In genomic region chr11:97401082-97401481, GRCm38 (mm10) we compare ENCODE assay signal across 8 mouse cellular contexts. TPM values are rescaled to one million over a fixed set of nuclear protein-coding genes. Genes with fewer than 3 reads are reported as not detected.
DNase-seq lines count a peak whose midpoint lies in the region; ATAC-seq and TF ChIP-seq lines count a peak whose summit lies in the region.

No protein-coding gene starts in this region.

- 0 out of 2 replicates have a peak, but pooled peaks have one; percentile 22 for ATAC-seq in neural tube, embryonic 14.5 days (ENCODE audit: low read depth)

- no peaks in the 10 kb centered on the region for H3K27me3 ChIP-seq in C2C12 (ENCODE audit: control insufficient read depth, insufficient read depth, insufficient read length)
- peaks cover 51% of the 10 kb centered on the region for H3K27me3 ChIP-seq in embryonic facial prominence, embryonic 10.5 days (replicated peaks; ENCODE audit: low read depth, poor library complexity, severe bottlenecking)
- H3K27me3 ChIP-seq in neural tube, embryonic 14.5 days (ENCODE audit: control insufficient read depth, insufficient read depth, low read length) = no peaks in the 10 kb centered on the region

- no peaks in the 10 kb centered on the region for H3K79me3 ChIP-seq in C2C12 (ENCODE audit: low read depth)

- H3K4me2 ChIP-seq in neural tube, embryonic 14.5 days (ENCODE audit: low read depth, low read length) = peak overlapping the region; percentile 61; the same call in 1 of the 2 replicates

- H3K9ac ChIP-seq in neural tube, embryonic 14.5 days (replicated peaks; ENCODE audit: low read depth, low read length) = peak overlapping the region; percentile 39; the same call in 1 of the 2 replicates

- no peaks in the 10 kb centered on the region for H3K79me2 ChIP-seq in C2C12 (ENCODE audit: control insufficient read depth, insufficient read depth)

- no peaks in the 10 kb centered on the region for H3K9me3 ChIP-seq in embryonic facial prominence, embryonic 10.5 days
- no peaks in the 10 kb centered on the region for H3K9me3 ChIP-seq in neural tube, embryonic 14.5 days (ENCODE audit: control insufficient read depth, low read length)

- H3K36me3 ChIP-seq in C2C12 (ENCODE audit: control insufficient read depth, insufficient read depth) = no peaks in the 10 kb centered on the region
- peaks cover 24% of the 10 kb centered on the region for H3K36me3 ChIP-seq in embryonic facial prominence, embryonic 10.5 days (replicated peaks)
- no peaks in the 10 kb centered on the region for H3K36me3 ChIP-seq in neural tube, embryonic 14.5 days (ENCODE audit: control insufficient read depth, insufficient read depth, low read length)

- H3K4me1 ChIP-seq in embryonic facial prominence, embryonic 10.5 days = peaks cover 51% of the 10 kb centered on the region
- peaks cover 15% of the 10 kb centered on the region for H3K4me1 ChIP-seq in neural tube, embryonic 14.5 days (ENCODE audit: control insufficient read depth, insufficient read depth, low read length)

- H3K4me3 ChIP-seq in C2C12 (ENCODE audit: insufficient read depth, poor library complexity, severe bottlenecking) = no peak overlapping the region
- H3K4me3 ChIP-seq in embryonic facial prominence, embryonic 10.5 days = peak overlapping the region; percentile 55; the same call in 1 of the 2 replicates
- H3K4me3 ChIP-seq in neural tube, embryonic 14.5 days (ENCODE audit: low read depth, low read length) = no peak overlapping the region

- 24% methylated on average over 6 of the region's 6 CpGs for WGBS in embryonic facial prominence, embryonic 10.5 days
- 16% methylated on average over 5 of the region's 6 CpGs for WGBS in neural tube, embryonic 14.5 days

- no peak overlapping the region for H3ac ChIP-seq in C2C12 (ENCODE audit: control insufficient read depth, insufficient read length, low read depth)

- no peak overlapping the region; the same call in 1 of the 2 replicates for H3K27ac ChIP-seq in embryonic facial prominence, embryonic 10.5 days (replicated peaks)
- no peak overlapping the region; the same call in 1 of the 2 replicates for H3K27ac ChIP-seq in neural tube, embryonic 14.5 days (ENCODE audit: low read depth, low read length)

- DNase-seq in adrenal gland, postnatal 10 days = peak; percentile 35
- DNase-seq in adrenal gland, postnatal 25 days = no peak
- no peak for DNase-seq in embryonic facial prominence, embryonic 10.5 days (ENCODE audit: low spot score)
- peak; percentile 29 for DNase-seq in induced T-regulatory cell, adult 2 months (ENCODE audit: low read depth)
- DNase-seq in T-cell, adult 2 months (ENCODE audit: low spot score) = no peak
- no peak for DNase-seq in ovary, adult 18-20 months (ENCODE audit: low spot score)

- no peak for TF ChIP-seq CTCF in C2C12 (IDR thresholded peaks at IDR 0.05; ENCODE audit: control insufficient read depth, insufficient read depth, insufficient read length)

TF ChIP-seq in C2C12, 6 proteins besides CTCF, POLR2A, EP300 and RAD21:
- TF ChIP-seq CEBPB (IDR thresholded peaks at IDR 0.05; ENCODE audit: low read depth) = peak; percentile 66
- TF ChIP-seq MYOG (IDR thresholded peaks at IDR 0.05; ENCODE audit: control insufficient read depth, extremely low read depth, insufficient read length) = no peak
- peak; percentile 53 for TF ChIP-seq MYOD1 (IDR thresholded peaks at IDR 0.05; ENCODE audit: control insufficient read depth, insufficient read length, low read depth)

RNA-seq across cellular contexts. Expression of gene Arhgap23, which starts 14.3 kb away (rescaled TPM):
- total RNA-seq in adrenal gland, postnatal 10 days (2021) = 10 to 100 TPM; 30.9 to 32.3 TPM
- 29.5 and 37.8 TPM in 2 replicates for total RNA-seq in adrenal gland, postnatal 25 days (2021)
- 23.9 TPM for polyA plus RNA-seq in C2C12 (2012; fragmentation: generic; extraction: Trizol)
- polyA plus RNA-seq in embryonic facial prominence, embryonic 10.5 days (2016; fragmentation: Nextera tagmentation; extraction: Ambion mirVana) = 2.4 TPM in 2 replicates
- polyA plus RNA-seq in neural tube, embryonic 14.5 days (2014; fragmentation: Nextera tagmentation; extraction: Ambion mirVana) = 9.2 and 9.6 TPM in 2 replicates

RNA-seq across cellular contexts. Expression of gene Socs7, which starts 38.7 kb away (rescaled TPM):
- 10 to 100 TPM; 16.9 to 20.1 TPM for total RNA-seq in adrenal gland, postnatal 10 days (2021)
- 21.0 and 27.5 TPM in 2 replicates for total RNA-seq in adrenal gland, postnatal 25 days (2021)
- polyA plus RNA-seq in C2C12 (2012; fragmentation: generic; extraction: Trizol) = 8.1 TPM
- 3.3 TPM in 2 replicates for polyA plus RNA-seq in embryonic facial prominence, embryonic 10.5 days (2016; fragmentation: Nextera tagmentation; extraction: Ambion mirVana)
- polyA plus RNA-seq in neural tube, embryonic 14.5 days (2014; fragmentation: Nextera tagmentation; extraction: Ambion mirVana) = 6.3 and 6.7 TPM in 2 replicates

RNA-seq across cellular contexts. Expression of gene Gpr179, which starts 49.2 kb away (rescaled TPM):
- 1 to 10 TPM; 3.0 to 3.4 TPM for total RNA-seq in adrenal gland, postnatal 10 days (2021)
- 1.8 and 4.7 TPM in 2 replicates for total RNA-seq in adrenal gland, postnatal 25 days (2021)
- 0.05 TPM for polyA plus RNA-seq in C2C12 (2012; fragmentation: generic; extraction: Trizol)
- 0.05 and 0.07 TPM in 2 replicates for polyA plus RNA-seq in embryonic facial prominence, embryonic 10.5 days (2016; fragmentation: Nextera tagmentation; extraction: Ambion mirVana)
- 0.49 and 0.71 TPM in 2 replicates for polyA plus RNA-seq in neural tube, embryonic 14.5 days (2014; fragmentation: Nextera tagmentation; extraction: Ambion mirVana)

Comparison
In these comparisons a context has a peak if more than half of its experiments do, and no peak if none do; other contexts are left out.
1. DNase-seq: peak in adrenal gland, postnatal 10 days (single experiment) and induced T-regulatory cell, adult 2 months (single experiment); none in adrenal gland, postnatal 25 days (single experiment), embryonic facial prominence, embryonic 10.5 days (single experiment), T-cell, adult 2 months (single experiment) and ovary, adult 18-20 months (single experiment).